Mouse (Mus musculus): Measurements from ENCODE around the gene Dhtkd1. TPM values are rescaled to one million over a fixed set of nuclear protein-coding genes. Genes with fewer than 3 reads are reported as not detected.
"Not testable (repeated sequence)": the region's sequence is repeated elsewhere in the genome, so short reads cannot be mapped to it uniquely, and the experiment has no call there.

The Dhtkd1 gene
- polyA plus RNA-seq (2012; rRNA removed) = 25.2 and 27.0 TPM in 2 replicates

DNA sequence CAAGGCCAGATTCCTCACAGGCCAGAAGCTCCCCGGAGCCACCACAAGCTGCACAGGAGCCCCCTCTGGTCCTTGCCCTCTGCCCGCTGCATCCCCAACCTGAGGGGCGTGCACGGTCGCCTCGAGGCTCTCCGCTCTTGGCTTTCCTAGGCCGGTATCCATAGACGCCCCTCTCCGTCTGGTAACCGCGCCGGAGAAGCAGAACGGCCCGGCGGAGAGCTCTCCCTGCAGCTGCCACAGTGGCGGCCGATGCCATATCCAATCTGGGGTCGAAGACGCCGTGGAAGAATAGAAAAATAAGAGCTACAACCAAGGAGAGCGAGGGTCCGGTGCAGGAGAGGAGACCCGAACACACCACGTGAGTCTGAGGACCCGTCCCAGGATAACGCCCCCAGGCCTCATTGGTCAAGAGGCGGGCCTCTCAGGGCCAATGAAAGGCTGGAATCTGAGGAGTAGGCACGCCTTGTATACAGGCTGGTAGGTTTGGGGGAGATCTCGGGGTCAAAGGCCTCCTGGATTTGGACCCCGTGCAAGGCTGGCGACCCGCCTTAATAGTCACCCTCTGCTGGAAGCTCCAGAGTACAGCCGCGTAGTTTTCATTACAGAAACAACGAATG, at the start of gene Dhtkd1:
Gene Dhtkd1, minus strand, starts transcription at position 377 of the 617 bp plus-strand sequence.
- 1% methylated on average over 36 of the region's 36 CpGs for WGBS
- Histone ChIP-seq H3K4me3 (ENCODE audit: insufficient read depth, low read depth, low read length) (peak within 1 kb of the TSS; percentile 83), H3K36me3 (ENCODE audit: control insufficient read depth, insufficient read depth, low read length) (no peaks in the 10 kb centered on the region), H3K27ac (ENCODE audit: insufficient read depth, low read depth, low read length) (peak within 1 kb of the TSS; percentile 77), H3K27me3 (replicated peaks; ENCODE audit: control insufficient read depth, insufficient read depth, low read length) (no peaks in the 10 kb centered on the region), H3K4me1 (ENCODE audit: control insufficient read depth, insufficient read depth, low read length) (no peaks in the 10 kb centered on the region)
- peak; percentile 93 for DNase-seq
- TF ChIP-seq POLR2A (IDR thresholded peaks at IDR 0.05; ENCODE audit: low read depth, low read length) (no peak), CTCF (conservative IDR thresholded peaks at IDR 0.05; ENCODE audit: insufficient read depth, insufficient read length, low read depth, low read length) (peak; percentile 33; the same call in 1 of the 2 replicates)

GRCm38 (mm10) chr2:5977532-5977931, 34.9 kb upstream of the Dhtkd1 start:
- H3K4me3 ChIP-seq (ENCODE audit: insufficient read depth, low read depth, low read length) = no peak overlapping the region
- 92% methylated on average over 4 of the region's 4 CpGs for WGBS
- H3K36me3 ChIP-seq (ENCODE audit: control insufficient read depth, insufficient read depth, low read length) = peaks cover 6% of the 10 kb centered on the region; the same call in 1 of the 2 replicates
- TF ChIP-seq CTCF (conservative IDR thresholded peaks at IDR 0.05; ENCODE audit: insufficient read depth, insufficient read length, low read depth, low read length) (no peak), POLR2A (IDR thresholded peaks at IDR 0.05; ENCODE audit: low read depth, low read length) (no peak)
- H3K27me3 ChIP-seq (replicated peaks; ENCODE audit: control insufficient read depth, insufficient read depth, low read length) = no peaks in the 10 kb centered on the region
- no peak overlapping the region for H3K27ac ChIP-seq (ENCODE audit: insufficient read depth, low read depth, low read length)
- DNase-seq = no peak
- no peaks in the 10 kb centered on the region for H3K4me1 ChIP-seq (ENCODE audit: control insufficient read depth, insufficient read depth, low read length)

DNA sequence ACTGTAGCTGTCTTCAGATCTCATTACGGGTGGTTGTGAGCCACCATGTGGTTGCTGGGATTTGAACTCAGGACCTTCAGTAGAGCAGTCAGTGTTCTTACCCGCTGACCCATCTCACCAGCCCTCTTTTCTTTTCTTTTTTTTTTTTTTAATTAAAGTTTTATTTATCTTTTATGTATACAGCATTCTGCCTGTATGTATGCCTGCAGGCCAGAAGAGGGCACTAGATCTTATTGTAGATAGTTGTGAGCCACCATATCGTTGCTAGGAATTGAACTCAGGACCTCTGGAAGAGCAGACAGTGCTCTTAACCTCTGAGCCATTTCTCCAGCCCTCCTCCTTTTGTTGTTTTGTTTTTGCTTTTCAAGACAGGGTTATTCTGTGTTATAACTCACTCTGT, 28.0 kb upstream of the Dhtkd1 start:
- H3K27me3 ChIP-seq (replicated peaks; ENCODE audit: control insufficient read depth, insufficient read depth, low read length); H3K27ac ChIP-seq (ENCODE audit: insufficient read depth, low read depth, low read length); H3K4me3 ChIP-seq (ENCODE audit: insufficient read depth, low read depth, low read length); H3K4me1 ChIP-seq (ENCODE audit: control insufficient read depth, insufficient read depth, low read length); H3K36me3 ChIP-seq (ENCODE audit: control insufficient read depth, insufficient read depth, low read length); DNase-seq: not testable (repeated sequence)
- 89% methylated on average over 3 of the region's 3 CpGs for WGBS

- H3K27ac ChIP-seq (ENCODE audit: insufficient read depth, low read depth, low read length) = no peak overlapping the region
- H3K4me1 ChIP-seq (ENCODE audit: control insufficient read depth, insufficient read depth, low read length) = no peaks in the 10 kb centered on the region
- no peak for DNase-seq
- H3K27me3 ChIP-seq (replicated peaks; ENCODE audit: control insufficient read depth, insufficient read depth, low read length) = no peaks in the 10 kb centered on the region
- peaks cover 9% of the 10 kb centered on the region for H3K36me3 ChIP-seq (ENCODE audit: control insufficient read depth, insufficient read depth, low read length)
- H3K4me3 ChIP-seq (ENCODE audit: insufficient read depth, low read depth, low read length) = no peak overlapping the region
- TF ChIP-seq CTCF (conservative IDR thresholded peaks at IDR 0.05; ENCODE audit: insufficient read depth, insufficient read length, low read depth, low read length) (no peak), POLR2A (IDR thresholded peaks at IDR 0.05; ENCODE audit: low read depth, low read length) (no peak)
- 94% methylated on average over 3 of the region's 3 CpGs for WGBS
Measured at GRCm38 (mm10) chr2:5965972-5966371, 23.4 kb upstream of the Dhtkd1 start.

- 95% methylated on average over 4 of the region's 4 CpGs for WGBS
- DNase-seq = not testable (repeated sequence)
Measured at GRCm38 (mm10) chr2:5963729-5964128, 21.1 kb upstream of the Dhtkd1 start.

DNA sequence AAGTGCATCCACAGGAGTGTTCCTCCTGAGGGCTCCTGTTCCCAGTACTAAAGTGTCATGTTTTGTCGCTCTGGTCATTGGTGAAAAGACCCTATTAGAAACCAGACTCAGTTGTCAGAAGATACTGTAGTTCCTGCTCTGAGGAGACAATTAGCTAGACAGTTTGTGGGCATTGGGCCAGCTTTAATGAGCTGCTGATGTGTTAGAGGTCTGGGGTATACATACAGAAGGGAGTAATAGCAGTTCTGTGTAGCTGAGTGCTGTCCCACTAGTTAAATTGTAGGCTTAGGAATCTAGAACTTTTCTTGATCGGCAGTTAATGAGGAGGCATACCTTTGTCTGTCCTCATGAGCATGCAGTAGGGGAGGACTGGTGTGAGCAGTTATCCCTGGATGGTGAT, 19.7 kb upstream of the Dhtkd1 start:
- Histone ChIP-seq H3K27me3 (replicated peaks; ENCODE audit: control insufficient read depth, insufficient read depth, low read length) (no peaks in the 10 kb centered on the region), H3K27ac (ENCODE audit: insufficient read depth, low read depth, low read length) (no peak overlapping the region), H3K4me3 (ENCODE audit: insufficient read depth, low read depth, low read length) (no peak overlapping the region), H3K36me3 (ENCODE audit: control insufficient read depth, insufficient read depth, low read length) (peaks cover 9% of the 10 kb centered on the region), H3K4me1 (ENCODE audit: control insufficient read depth, insufficient read depth, low read length) (no peaks in the 10 kb centered on the region)
- TF ChIP-seq CTCF (conservative IDR thresholded peaks at IDR 0.05; ENCODE audit: insufficient read depth, insufficient read length, low read depth, low read length) (no peak), POLR2A (IDR thresholded peaks at IDR 0.05; ENCODE audit: low read depth, low read length) (no peak)
- no peak for DNase-seq
- 82% methylated on average over 2 of the region's 2 CpGs for WGBS

More at GRCm38 (mm10) chr2:5963729-5964128, 21.1 kb upstream of the Dhtkd1 start:
- not testable (repeated sequence) for H3K4me1 ChIP-seq (ENCODE audit: control insufficient read depth, insufficient read depth, low read length); H3K27ac ChIP-seq (ENCODE audit: insufficient read depth, low read depth, low read length); H3K4me3 ChIP-seq (ENCODE audit: insufficient read depth, low read depth, low read length); H3K27me3 ChIP-seq (replicated peaks; ENCODE audit: control insufficient read depth, insufficient read depth, low read length); H3K36me3 ChIP-seq (ENCODE audit: control insufficient read depth, insufficient read depth, low read length)

DNA sequence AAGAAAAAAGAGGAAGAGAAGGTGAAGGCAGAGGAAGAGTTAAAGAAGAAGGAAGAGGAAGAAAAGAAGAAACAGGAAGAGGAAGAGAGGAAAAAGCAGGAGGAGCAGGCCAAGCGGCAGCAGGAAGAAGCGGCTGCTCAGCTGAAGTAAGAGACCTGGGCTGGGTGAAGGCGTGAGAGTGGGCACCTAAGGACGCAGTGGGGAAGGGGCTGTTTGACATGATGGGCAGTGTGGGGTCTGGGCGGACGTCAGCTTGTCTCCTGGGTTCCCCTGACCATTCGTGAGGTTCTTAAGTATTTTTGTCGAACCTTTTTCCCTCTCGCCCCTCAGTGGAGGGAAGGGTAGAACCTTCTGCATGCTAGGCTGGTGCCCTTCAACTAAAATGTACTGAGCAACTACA, 15.1 kb upstream of the Dhtkd1 start:
- no peak for DNase-seq
- Histone ChIP-seq H3K27ac (ENCODE audit: insufficient read depth, low read depth, low read length) (no peak overlapping the region), H3K4me3 (ENCODE audit: insufficient read depth, low read depth, low read length) (no peak overlapping the region), H3K36me3 (ENCODE audit: control insufficient read depth, insufficient read depth, low read length) (peaks cover 8% of the 10 kb centered on the region), H3K27me3 (replicated peaks; ENCODE audit: control insufficient read depth, insufficient read depth, low read length) (no peaks in the 10 kb centered on the region), H3K4me1 (ENCODE audit: control insufficient read depth, insufficient read depth, low read length) (no peaks in the 10 kb centered on the region)
- TF ChIP-seq CTCF (conservative IDR thresholded peaks at IDR 0.05; ENCODE audit: insufficient read depth, insufficient read length, low read depth, low read length) (no peak), POLR2A (IDR thresholded peaks at IDR 0.05; ENCODE audit: low read depth, low read length) (no peak)
- WGBS = 93% methylated on average over 9 of the region's 9 CpGs

Measured in kidney, adult 2 months (tissue).